Mouse (Mus musculus): ENCODE results near the gene Pfn2. TPM values are rescaled to one million over a fixed set of nuclear protein-coding genes. Genes with fewer than 3 reads are reported as not detected.

Pfn2 gene
- polyA plus RNA-seq (2012; rRNA removed) = 353 and 396 TPM in 2 replicates

DNA sequence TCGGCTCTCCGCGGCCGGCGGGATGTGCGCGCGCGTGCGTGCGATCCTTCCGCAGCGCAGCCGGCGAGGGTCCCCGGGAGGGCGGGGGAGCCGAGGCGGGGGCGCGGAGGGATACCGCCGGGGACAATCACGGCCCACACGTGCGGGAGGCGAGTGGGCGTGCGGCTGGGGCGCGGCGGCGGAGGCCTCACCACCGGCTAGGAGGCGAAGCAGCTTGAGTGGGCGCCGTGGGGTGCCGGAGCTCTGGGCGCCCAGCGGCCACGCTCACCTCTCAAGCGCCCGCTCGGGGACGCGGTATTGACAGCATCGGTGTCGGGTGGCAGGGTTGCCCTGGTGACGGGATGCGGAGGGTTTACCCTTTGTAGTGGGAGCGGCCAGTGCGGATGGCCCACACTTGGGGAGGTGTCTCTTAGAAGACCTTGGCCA, at the start of gene Pfn2:
Gene Pfn2 (minus strand): TSS at position 320 of the 426 bp plus-strand sequence.
- TF ChIP-seq CTCF (IDR thresholded peaks at IDR 0.05; ENCODE audit: borderline replicate concordance, insufficient read depth, low read depth, low read length) = no peak
- no peak for TF ChIP-seq POLR2A (IDR thresholded peaks at IDR 0.05; ENCODE audit: borderline replicate concordance, insufficient read depth, low read length)
- WGBS = 0% methylated on average over 41 of the region's 52 CpGs
- DNase-seq = peak; percentile 83 to 85
- Histone ChIP-seq H3K4me1 (ENCODE audit: control insufficient read depth, insufficient read depth, low read length) (no peaks in the 10 kb centered on the region), H3K27me3 (ENCODE audit: control insufficient read depth, insufficient read depth, low read length) (no peaks in the 10 kb centered on the region), H3K27ac (ENCODE audit: insufficient read depth, low read length) (peak within 1 kb of the TSS; percentile 82), H3K4me3 (replicated peaks; ENCODE audit: insufficient read depth, low read depth, low read length) (peak within 1 kb of the TSS; percentile 99)

DNA sequence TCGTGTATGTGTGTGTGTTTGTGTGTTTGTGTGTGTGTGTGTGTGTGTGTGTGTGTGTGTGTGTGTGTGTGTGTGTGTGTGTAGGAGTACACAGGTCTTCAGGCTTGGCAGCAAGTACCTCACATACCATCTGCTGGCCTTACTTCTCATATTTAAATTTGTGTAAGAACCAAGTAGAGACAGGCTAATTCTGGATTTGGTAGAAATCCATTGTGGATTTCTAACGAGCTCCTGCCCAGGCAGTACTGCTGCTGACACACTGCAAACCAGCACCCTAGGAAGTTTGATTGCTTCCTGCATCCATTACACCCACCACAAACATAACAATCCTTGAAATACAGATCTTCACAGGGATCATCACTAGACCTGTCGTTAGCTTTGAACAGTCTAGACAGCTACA, 35.1 kb upstream of the Pfn2 start:
- no peak for TF ChIP-seq CTCF (IDR thresholded peaks at IDR 0.05; ENCODE audit: borderline replicate concordance, insufficient read depth, low read depth, low read length)
- TF ChIP-seq POLR2A (IDR thresholded peaks at IDR 0.05; ENCODE audit: borderline replicate concordance, insufficient read depth, low read length) = no peak
- Histone ChIP-seq H3K4me3 (replicated peaks; ENCODE audit: insufficient read depth, low read depth, low read length) (no peak overlapping the region), H3K4me1 (ENCODE audit: control insufficient read depth, insufficient read depth, low read length) (no peaks in the 10 kb centered on the region), H3K27ac (ENCODE audit: insufficient read depth, low read length) (no peak overlapping the region), H3K27me3 (ENCODE audit: control insufficient read depth, insufficient read depth, low read length) (no peaks in the 10 kb centered on the region)
- WGBS = 64% methylated on average over 3 of the region's 3 CpGs
- DNase-seq = no peak

DNA sequence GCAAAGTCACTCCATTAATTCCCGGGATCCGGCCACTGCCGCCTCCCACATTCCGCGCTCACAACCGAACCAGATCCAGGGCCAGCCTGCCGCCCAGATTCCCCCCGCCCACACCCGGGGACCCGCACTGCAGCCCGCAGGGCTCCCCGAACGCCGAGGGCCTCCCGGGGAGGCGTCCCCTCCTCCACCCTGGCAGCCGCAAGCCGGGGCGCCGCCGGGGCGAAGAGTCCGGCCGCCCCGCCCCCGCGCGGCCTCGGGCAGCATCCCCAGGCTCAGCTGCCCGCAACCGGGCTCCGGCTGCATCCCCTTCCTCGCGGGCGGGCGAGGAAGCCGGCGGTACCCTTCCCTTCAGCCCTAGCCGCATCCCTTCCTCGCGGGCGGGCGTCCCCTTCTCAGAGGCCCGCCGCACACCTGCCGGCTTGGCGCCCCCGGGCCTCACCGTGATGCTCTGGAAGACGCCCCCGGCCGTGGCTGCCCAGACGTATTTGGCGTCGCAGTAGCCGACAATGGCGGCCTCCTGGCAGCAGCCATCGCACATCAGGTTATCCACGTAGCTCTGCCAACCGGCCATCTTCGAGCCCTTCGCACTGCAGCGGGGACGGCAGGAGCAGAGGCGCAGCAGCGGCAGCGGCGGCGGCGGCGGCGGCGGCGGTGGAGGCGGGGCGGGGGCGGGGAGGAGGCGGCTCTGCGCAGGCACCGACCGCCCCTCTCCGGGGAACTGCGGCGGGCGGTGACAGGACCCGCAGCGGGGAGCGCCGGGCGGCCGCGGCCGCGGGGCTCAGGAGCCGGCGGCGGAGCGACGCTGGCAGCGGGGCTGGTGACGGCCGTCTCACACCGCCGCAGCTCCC, 743 bp downstream of the Pfn2 start:
- Histone ChIP-seq H3K4me1 (ENCODE audit: control insufficient read depth, insufficient read depth, low read length) (no peaks in the 10 kb centered on the region), H3K27ac (ENCODE audit: insufficient read depth, low read length) (peak overlapping the region; percentile 82), H3K27me3 (ENCODE audit: control insufficient read depth, insufficient read depth, low read length) (no peaks in the 10 kb centered on the region), H3K4me3 (replicated peaks; ENCODE audit: insufficient read depth, low read depth, low read length) (peak overlapping the region; percentile 99)
- peak; percentile 73 to 82 for DNase-seq
- 1% methylated on average over 76 of the region's 104 CpGs for WGBS
- no peak for TF ChIP-seq POLR2A (IDR thresholded peaks at IDR 0.05; ENCODE audit: borderline replicate concordance, insufficient read depth, low read length)
- no peak for TF ChIP-seq CTCF (IDR thresholded peaks at IDR 0.05; ENCODE audit: borderline replicate concordance, insufficient read depth, low read depth, low read length)

DNA sequence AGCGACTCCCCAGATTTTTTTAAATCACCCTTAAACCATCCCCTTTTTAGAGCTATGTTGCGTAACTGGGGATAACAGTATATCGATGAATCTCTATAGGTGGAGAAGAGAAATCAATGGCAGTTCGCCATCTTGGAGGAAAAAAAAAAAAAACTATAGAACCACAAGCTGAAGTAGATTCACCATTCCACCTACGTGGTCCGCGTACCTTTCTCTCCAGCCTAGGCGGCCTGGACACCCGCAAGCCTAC, 1.3 kb downstream of the Pfn2 start:
- TF ChIP-seq CTCF (IDR thresholded peaks at IDR 0.05; ENCODE audit: borderline replicate concordance, insufficient read depth, low read depth, low read length) = no peak
- no peak for TF ChIP-seq POLR2A (IDR thresholded peaks at IDR 0.05; ENCODE audit: borderline replicate concordance, insufficient read depth, low read length)
- H3K27ac ChIP-seq (ENCODE audit: insufficient read depth, low read length) = peak overlapping the region; percentile 82
- no peaks in the 10 kb centered on the region for H3K4me1 ChIP-seq (ENCODE audit: control insufficient read depth, insufficient read depth, low read length)
- H3K27me3 ChIP-seq (ENCODE audit: control insufficient read depth, insufficient read depth, low read length) = no peaks in the 10 kb centered on the region
- peak overlapping the region; percentile 99 for H3K4me3 ChIP-seq (replicated peaks; ENCODE audit: insufficient read depth, low read depth, low read length)
- WGBS = 0% methylated on average over 9 of the region's 9 CpGs
- no peak for DNase-seq

DNA sequence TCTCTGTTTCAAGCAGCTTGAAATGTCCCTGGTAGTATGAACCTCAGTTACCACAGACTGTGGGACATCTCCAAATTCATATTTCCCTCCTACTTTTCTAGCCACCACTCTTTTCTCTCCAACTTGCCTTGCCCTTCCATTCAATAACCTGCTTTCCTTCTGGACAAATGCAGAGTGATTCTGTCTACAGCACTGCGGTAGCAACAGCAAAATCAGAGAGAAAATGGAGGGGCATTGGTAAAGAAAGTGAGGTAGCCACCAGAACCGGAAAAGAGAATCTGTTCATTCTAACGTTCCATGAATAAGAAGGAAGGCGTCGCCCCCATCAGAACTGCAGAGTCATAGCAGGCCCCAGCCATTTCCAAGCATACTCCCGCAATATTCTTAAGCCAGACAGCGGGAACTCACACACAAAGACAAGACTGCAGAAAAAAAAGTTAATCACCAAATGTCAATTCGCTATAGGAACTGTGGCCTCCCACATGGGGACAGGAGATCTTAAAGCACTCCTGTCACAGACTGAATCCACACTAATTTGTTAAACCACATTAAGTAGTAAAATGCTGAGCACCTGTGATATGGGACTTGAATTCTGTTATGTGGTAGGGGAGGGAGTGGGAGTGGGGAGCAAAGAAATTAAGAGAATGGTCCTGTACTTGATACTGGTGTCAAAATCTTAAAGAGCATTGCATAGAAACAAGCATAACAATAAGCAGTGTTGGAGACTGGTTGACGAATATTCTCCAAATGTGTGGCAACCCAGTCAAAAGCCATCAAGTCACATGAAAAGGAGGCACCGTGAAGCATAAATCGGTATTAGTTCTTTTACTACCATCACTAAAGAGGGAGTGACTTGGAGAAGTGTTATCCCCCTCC, 1.9 kb downstream of the Pfn2 start:
- Histone ChIP-seq H3K27ac (ENCODE audit: insufficient read depth, low read length) (no peak overlapping the region), H3K27me3 (ENCODE audit: control insufficient read depth, insufficient read depth, low read length) (no peaks in the 10 kb centered on the region), H3K4me1 (ENCODE audit: control insufficient read depth, insufficient read depth, low read length) (no peaks in the 10 kb centered on the region), H3K4me3 (replicated peaks; ENCODE audit: insufficient read depth, low read depth, low read length) (peak overlapping the region; percentile 99)
- no peak for TF ChIP-seq CTCF (IDR thresholded peaks at IDR 0.05; ENCODE audit: borderline replicate concordance, insufficient read depth, low read depth, low read length)
- no peak for TF ChIP-seq POLR2A (IDR thresholded peaks at IDR 0.05; ENCODE audit: borderline replicate concordance, insufficient read depth, low read length)
- 3% methylated on average over 11 of the region's 11 CpGs for WGBS
- DNase-seq = peak; percentile 35 to 42

DNA sequence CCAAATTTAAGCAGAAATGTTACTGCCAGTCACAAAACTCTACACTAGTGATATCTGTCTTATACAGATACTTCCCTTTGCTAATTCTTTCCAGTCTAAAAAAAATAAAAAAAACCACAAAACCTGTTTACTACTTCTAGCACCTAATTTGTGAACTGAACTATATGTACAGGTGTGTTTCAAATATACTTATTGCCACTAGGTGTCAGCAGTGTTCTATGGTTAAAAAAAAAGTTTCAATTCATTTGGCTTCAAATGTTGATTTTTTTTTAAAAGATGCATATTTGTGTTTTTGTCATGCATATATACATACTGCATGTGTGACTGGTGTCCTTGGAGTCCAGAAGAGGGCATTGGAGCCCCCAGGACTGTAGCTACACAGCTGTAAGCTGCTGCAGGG, 4.1 kb downstream of the Pfn2 start:
- no peaks in the 10 kb centered on the region for H3K4me1 ChIP-seq (ENCODE audit: control insufficient read depth, insufficient read depth, low read length)
- H3K27ac ChIP-seq (ENCODE audit: insufficient read depth, low read length) = no peak overlapping the region
- peak; percentile 36; the same call in 1 of the 2 replicates for TF ChIP-seq CTCF (IDR thresholded peaks at IDR 0.05; ENCODE audit: borderline replicate concordance, insufficient read depth, low read depth, low read length)
- TF ChIP-seq POLR2A (IDR thresholded peaks at IDR 0.05; ENCODE audit: borderline replicate concordance, insufficient read depth, low read length) = no peak
- DNase-seq = peak in 1 of 2 experiments; percentile 24
- no peaks in the 10 kb centered on the region for H3K27me3 ChIP-seq (ENCODE audit: control insufficient read depth, insufficient read depth, low read length)
- no peak overlapping the region for H3K4me3 ChIP-seq (replicated peaks; ENCODE audit: insufficient read depth, low read depth, low read length)

DNA sequence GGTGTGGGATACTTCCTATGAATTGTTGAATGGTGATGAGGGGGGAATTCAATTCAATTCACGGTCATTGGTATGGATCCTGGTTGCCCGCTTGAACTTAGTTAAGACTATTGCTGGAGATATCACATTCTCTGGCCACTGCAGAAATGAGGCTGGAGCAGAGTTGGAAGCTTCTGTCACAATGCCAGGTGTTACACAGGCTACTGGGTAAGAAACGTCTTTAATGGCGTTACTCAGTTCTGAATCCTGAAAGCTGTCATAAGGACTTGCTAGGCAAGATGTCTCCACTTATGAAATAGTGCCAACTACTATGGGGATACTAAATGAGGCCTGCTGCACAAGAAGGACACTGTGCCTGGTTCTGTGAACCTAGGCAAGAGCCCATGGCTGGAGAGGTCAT, 11.0 kb downstream of the Pfn2 start:
- no peaks in the 10 kb centered on the region for H3K27me3 ChIP-seq (ENCODE audit: control insufficient read depth, insufficient read depth, low read length)
- no peaks in the 10 kb centered on the region for H3K4me1 ChIP-seq (ENCODE audit: control insufficient read depth, insufficient read depth, low read length)
- no peak overlapping the region for H3K4me3 ChIP-seq (replicated peaks; ENCODE audit: insufficient read depth, low read depth, low read length)
- no peak for TF ChIP-seq POLR2A (IDR thresholded peaks at IDR 0.05; ENCODE audit: borderline replicate concordance, insufficient read depth, low read length)
- TF ChIP-seq CTCF (IDR thresholded peaks at IDR 0.05; ENCODE audit: borderline replicate concordance, insufficient read depth, low read depth, low read length) = no peak
- H3K27ac ChIP-seq (ENCODE audit: insufficient read depth, low read length) = no peak overlapping the region
- DNase-seq = no peak
- WGBS = 57% methylated on average over 4 of the region's 4 CpGs
